Mouse (Mus musculus) thymus, postnatal 36 days (tissue): ENCODE data around the gene Dpy19l3.

Experiments
- DNase-seq, 2 experiments: peaks; one replicate each; pipeline ENCODE4 v3.0.0; 2022; ENCODE audit warnings: mixed read lengths in 2 of 2

The Dpy19l3 gene

DNA sequence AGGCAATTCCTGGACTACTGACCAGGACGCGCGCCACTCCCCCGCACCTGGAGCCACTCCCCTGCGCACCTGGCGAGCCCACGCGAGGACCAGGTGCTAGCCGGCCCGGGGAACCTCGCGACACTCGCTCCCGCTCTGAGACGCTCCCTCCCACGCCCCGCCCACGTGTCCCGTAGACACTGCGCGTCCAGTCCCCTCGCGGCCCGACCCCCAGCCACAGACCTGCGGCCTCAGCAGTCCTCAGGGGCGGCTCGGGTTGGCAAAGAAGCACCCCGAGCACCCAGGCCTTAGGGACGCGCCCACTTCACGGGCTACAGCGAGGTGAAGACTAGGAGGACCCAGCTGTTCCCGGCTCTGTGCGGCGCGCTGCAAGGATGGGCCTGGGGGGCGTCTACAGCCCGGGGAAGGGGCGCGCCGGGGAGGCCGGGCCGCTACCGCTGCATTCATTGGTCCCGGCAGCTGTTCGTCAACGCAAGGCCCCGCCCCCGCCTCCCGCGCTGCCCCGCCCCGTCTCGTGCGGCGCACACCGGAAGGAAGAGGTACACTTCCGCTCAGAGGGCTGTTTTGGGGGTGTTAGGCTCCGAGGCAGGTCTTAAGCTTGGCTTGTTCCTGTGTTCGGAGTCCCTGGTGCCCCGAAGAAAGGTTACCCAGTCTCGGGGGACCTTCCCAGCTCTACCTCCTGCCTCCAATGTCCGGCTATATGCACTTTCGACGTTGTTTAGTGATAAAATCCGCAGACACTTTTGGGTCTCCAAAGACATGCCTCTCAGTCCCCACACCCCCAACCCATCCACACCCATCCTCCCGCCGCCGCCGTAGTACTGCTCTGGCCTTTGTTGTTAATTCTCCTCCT is at the start of gene Dpy19l3:
Gene Dpy19l3 (minus strand): TSS at position 422 of the 853 bp plus-strand sequence.
- DNase-seq, result peak; percentile 95 to 97

DNA sequence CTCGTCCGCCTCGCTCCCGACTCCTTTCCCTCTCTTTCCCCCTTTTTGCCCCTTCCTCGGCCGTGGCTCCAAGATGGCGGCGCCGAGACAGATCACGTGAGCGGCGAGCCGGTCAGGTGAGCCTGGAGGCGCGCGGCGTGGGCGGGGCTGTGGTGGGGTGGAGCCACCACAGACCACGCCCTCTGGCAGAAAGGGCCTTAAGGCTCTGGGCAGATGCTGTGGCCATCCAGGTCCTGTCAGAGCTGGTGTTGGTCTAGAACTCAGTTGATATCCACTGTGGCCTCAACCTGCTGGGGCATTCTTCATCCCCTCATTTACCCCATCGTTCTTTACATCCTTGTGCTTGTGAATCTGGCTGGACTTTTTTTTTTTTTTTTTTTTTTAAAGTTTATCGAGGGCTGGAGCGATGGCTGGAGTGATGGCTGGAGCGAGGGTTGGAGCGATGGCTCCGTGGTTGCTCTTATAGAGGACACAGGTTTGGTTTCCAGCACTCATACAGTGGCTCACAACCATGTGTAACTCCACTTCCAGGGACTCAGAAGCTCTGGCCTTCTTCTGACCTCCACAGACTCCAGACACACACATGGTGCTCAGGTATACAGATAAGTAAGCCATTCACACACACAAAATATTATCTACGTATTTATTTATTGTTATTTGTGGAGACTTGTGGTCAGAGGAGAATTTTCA is 48.8 kb upstream of the Dpy19l3 start, which contains the start of gene Zfp507:
Gene Zfp507 (minus strand): TSS at position 98 of the 690 bp plus-strand sequence.
- DNase-seq, result peak; percentile 84 to 85

DNA sequence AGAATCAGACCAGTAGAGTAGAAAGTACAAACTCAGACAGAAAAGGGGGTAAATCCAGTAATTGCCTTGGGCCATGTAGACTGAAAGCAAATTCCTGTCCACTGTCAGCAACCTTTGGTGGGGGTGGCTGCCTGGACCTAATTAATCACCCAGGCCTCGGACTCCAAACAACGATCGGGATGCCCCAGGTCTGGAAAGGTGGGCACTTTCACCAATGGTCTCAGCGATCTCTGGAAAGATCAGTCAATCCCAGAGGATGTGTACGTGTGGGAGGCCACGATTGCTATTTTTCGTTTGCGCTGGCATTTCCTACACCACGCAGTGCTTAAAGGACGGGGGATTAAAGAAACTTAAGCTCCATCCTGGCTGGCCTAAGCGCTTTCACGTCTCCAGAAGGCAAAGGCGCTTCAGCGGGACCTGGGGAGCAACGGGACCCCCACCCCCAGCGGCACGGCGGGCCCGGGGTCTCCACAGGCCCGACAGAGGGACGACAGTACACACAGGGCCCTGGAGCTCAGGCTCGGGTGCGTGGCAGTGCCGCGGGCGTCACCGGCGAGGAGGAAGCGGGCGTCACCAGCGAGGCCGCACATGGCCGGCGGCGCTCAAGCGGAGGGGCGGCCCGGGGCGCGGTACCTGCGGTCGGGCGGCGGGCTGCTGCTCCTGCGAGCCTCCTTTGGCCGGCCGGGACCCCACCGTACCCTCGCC is 48.1 kb upstream of the Dpy19l3 start:
- DNase-seq, result no peak

DNA sequence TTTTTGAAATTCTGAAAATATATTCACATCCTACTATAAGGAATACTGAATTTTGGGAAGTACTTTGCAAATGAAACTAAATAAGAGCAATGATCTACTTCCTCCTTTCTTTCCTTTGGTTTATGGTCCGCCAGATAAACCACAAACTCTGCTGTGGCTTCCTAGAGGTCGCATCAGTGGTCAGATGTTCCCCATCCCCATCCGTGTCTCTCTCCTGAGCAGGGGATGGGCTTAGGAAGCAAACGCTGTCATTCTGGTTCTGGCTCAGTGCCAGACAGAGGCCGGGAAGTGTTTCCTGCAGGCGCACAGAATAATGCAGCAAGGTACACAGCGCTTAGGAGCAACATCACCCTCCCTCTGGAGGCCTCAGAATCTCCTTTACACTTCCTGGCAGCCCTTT is 41.9 kb upstream of the Dpy19l3 start:
- DNase-seq, result no peak

DNA sequence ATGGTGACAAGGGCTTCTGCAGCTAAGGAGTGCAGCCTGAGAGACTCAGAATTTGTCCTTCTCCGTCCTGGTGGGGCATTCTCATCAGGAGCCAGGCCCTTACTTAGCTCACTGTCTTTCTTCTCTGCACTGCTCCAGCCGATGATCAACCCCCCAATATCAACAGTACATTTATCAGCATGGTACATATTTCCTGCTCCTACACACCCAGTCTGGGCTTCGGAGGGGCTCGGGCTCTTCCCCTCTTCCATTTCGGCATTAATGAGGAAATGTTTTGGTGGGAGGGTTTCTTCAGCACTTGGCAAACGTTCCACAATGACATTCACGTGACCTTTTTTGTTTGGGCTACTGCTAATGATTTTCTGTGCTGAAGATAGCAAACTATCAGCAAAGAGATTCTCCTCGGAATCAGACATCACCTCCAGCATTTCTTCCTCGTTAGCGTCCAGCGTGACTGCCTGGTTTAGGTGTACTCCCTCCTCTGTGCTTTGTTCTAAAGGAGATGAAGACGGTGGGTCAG is 40.0 kb upstream of the Dpy19l3 start:
- no peak for DNase-seq

DNA sequence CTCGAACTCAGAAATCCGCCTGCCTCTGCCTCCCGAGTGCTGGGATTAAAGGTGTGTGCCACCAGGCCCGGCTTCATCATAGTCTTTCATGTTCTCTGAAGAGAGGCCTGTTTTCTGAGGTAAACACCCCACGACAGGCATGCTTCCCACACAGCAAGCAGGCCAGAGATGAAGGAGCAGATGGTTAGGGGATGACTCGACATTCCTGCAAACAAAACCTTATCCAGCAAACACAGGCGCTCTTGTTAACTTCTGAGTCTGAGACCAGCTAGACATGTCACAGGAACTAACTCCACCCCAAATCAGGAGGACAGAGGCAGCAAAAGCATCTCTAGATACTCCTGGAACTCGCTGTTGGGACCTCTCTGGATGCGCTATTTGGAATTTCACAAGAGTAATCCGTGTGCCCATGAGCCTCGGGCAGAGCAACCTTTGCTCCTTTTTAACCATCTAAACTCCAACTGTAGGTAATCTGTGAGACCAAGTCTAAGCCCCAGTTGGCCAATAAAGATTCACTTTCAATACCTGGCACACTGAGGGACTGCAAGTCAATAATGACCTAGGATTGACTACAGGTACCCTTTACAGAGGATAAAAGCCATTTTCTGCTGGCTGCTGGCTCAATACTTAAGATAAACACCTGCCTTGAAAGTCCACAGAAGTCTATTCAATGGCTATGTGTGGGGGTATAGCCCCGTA is 38.0 kb upstream of the Dpy19l3 start:
- no peak for DNase-seq

DNA sequence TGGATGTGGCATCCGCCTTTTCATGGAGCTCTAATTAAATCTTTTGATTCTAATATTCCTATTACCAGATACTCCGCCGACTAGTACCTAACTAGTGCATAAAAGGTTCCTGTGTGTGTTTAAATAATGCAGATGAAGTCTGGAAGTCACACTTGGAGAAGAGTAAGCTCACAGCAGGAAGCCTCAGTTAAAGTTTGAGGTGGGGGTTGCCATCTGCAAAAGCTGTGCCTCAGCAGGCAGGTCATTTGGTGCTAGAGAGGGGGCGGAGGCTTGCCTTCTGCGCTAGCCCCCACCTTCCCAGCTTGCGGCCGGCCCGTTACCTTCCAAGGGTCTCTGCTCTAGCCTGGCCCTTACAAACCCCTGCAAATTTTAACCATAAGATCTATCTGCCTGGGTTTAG is 36.7 kb upstream of the Dpy19l3 start:
- no peak for DNase-seq

DNA sequence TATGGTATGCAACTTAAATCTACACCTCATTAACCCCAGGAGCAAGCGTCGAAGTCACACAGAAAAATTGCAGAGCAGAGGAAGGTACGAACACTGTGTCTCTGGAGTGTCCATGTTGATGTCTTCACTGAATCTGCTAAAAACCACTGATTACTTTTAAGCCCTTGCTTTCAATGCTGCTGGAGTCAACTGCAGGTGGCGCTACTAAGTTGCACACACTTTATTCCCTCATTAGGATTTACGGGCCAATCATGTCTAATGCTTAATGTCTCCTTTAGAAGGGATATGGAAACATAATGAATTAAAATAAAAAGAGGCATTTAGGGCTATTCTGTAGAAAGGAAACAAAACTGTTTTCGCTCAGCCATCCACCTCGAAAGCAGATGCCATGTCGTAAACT is 35.9 kb upstream of the Dpy19l3 start:
- DNase-seq, result no peak

DNA sequence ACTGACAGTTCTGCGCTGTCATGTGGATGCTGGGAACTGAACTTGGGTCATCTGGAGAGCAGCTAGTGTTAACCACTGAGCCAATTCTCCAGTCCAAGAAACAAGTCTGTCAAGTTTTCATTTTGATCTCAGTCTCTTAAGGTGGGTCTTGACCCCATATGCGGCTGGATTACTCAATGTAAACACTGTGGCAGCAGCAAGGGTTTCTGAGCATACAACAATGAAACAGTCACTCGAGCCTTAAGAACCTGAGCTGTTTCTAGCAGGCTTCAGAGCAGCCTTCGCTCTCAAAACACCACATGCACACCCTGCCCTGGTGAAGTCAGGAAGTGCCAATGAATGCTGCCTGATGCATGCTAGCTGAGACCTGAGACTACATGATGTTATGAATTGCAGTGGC is 31.3 kb upstream of the Dpy19l3 start:
- no peak for DNase-seq

DNA sequence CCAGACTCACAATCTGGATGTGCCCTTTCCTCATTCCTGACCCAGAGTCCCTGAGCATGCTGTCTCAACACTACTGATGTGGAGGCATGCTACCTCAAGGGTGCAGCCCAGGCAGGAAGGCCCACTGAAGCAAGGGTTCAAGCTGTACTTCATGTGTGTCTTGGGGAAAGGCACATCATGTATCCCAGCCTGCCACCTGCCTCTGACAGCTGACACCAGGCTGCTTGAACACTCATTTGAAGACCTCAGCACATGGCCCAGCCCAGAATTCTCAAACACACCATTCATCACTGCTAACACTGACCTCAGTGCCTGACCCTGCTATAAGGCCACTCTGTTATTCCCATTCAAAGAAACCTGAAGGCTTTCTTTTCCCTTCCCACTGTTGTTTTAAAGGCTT is 28.0 kb upstream of the Dpy19l3 start:
- DNase-seq, result no peak

DNA sequence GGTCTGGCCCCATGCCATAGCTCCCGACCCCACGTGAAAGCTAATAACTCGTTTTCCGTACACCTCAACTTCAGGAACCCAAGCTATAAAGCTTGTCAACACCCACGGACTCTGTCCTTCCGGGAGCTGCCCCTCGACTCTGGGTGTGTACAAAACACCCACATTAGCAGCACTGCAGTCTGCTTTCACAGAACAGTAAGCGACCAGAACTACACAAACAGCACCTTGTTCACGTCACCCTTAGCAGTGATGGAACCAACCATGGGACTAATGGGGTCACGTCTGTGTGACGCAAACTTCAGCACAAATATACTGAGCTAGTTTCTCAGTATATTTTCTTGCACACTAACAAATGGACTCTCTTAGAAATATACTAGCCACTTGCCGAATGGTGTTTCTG is 19.9 kb upstream of the Dpy19l3 start:
- DNase-seq, result no peak

DNA sequence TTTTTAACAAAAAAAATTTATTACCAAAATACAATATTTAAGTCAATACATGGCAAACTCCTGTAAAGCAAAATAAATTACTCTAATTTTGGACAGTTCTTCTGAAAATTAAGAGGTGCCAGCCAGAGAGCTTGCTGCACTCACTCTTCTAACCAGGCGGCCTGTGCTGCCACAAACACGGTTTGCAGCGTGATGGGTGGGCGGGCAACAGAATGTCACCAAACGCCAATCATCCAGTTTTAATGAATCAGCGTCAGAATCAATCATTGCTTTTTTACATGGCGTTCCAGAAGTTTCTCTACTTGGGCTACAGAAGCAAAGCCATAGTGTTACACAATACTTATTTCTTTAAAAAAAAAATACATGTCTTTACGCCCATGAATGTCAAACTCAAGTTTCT is 18.1 kb upstream of the Dpy19l3 start:
- no peak for DNase-seq

DNA sequence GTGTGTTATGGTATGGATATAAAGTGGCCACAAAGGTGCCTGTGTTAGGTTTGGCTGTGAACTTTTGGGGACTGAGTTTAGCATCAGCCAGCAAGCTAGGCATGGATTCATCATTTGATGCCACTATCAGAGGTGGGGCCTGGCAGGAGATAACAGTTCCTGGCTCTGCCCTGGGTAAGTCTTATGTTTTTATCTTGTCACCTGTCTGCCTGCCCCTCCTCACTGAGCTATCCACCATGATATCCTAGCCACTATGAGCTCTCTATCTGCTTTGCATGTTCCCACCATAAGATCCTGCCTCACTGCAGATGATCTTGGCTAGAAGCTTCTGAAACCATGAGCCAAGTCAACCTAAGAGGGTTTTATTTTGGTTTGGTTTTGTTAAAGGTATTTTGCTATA is 16.9 kb upstream of the Dpy19l3 start:
- DNase-seq, result no peak

DNA sequence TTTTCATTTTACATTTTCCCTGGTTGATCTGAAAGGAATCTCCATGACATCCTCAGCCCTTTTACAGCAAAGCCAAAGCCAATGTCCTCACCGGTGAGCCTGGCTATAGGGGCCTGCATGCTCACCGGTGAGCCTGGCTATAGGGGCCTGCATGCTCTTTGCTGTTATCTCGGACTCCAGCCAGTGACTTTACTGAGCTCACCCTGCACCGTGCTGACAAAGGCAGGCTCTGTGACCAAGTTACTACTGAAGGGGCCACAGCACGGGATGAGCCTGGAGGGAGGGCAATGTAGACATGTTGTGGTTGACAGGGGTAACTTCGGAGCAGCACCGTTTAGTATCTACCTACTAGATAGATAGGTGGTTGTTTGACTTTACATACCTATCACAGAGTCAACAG is 15.9 kb upstream of the Dpy19l3 start:
- DNase-seq, result no peak

DNA sequence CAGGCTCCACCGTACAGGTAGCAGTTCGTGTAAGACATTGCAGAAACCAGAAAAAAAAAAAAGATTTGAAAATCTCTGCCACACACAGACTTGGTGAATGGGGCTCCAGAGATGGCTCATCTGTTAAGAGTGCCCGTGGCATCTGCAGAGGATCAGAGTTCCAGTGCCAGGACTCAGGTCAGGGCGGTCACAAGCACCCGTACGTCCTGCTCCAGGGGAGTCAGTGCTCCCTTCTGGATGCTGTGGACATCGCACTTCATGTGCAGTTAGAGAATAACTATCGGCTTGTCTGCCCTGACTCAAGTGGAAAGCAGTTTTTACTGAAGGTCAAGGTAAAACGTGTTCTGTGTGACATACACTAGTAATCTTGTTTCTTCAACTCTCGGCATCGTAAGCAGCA is 10.2 kb upstream of the Dpy19l3 start:
- DNase-seq, result no peak

DNA sequence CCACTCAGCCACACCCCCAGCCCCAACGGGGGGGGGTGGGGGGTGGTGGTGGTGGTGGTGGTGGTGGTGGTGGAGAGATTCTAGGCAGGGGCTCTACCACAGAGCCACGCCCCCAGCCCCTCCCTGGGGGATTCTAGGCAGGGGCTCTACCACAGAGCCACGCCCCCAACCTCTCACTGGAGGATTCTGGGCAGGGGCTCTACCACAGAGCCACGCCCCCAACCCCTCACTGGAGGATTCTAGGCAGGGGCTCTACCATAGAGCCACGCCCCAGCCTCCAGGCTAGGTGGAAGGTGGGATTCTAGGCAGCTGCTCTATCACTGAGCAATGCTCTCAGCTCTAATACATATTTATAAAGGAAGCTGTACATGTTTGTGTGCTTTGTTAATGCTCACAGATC is 7.5 kb upstream of the Dpy19l3 start:
- DNase-seq, result no peak

DNA sequence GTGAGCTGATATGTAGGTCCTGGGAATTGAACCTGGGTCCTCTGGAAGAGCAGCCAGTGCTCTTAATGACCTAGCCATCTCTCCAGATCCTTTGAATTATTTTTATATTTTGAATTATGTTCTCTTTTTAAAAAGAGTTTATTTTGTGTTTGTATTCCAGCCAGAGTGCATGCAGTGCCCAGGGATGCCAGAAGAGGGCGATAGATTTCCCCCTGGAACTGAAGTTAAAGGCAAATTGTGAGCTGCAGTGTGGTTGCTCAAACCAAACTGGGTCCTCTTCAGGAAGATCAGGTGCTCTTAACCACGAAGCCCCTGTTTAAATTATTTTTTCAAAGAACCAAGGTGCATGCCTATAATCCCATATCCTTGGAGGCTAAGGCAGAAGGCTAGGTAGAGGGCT is 5.3 kb upstream of the Dpy19l3 start:
- peak; percentile 25 to 35 for DNase-seq

DNA sequence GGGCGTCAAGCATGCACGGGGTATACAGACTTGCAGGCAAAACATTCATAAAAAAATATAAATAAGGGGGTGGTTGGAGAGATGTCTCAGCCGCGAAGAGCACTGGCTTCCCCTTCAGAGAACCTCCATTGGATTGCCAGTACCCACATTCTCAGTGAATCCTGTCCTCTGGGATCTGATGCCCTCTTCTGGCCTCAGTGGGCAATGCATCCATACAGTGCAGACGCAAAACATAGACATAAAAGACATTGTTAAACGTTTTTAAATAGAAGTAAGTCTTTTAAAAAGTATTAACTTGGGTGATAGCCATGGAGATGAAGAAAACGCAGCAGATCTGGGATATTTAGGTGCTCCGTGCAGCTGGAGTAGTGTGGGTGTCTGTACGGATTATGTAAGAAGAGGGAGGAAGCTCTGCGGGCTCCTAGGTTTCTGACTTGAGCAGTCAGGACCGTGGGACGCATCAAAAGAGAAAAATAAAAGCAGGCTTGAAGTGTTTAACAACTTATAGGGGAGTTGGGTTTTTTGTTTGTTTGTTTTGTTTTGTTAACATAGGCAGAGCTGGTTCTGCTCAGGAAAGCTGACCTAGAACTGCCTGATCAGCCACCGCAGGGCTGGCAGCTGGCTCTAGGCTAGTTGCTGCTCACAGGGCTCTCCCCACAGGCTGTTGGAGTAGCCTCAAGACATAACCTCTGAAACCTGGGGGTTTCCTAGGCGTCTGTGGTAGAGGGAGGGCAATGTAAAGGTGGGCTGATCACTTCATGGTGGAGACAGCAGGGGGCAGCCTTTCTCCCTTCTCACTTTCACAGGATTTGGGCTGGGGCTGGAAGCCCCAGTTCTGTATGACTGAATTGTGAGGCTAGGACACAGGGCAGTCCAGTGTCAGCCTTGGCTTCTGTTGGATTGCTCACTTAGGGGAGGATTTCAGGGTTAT is 2.5 kb upstream of the Dpy19l3 start:
- DNase-seq, result peak; percentile 23 to 39

DNA sequence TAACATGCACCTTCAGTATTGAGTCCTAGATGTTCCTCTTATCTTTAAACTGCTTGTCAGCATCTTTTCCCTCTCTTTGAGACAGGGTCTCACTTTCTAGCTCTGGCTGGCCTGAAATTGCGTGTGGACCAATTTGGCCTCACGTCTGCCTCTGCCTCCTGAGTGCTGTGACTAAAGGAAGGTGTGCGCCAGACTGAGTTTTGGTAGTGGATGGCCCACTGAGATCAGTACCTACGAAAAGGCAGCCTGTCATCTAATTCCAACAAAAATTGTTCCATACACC is 573 bp upstream of the Dpy19l3 start:
- DNase-seq, result no peak

DNA sequence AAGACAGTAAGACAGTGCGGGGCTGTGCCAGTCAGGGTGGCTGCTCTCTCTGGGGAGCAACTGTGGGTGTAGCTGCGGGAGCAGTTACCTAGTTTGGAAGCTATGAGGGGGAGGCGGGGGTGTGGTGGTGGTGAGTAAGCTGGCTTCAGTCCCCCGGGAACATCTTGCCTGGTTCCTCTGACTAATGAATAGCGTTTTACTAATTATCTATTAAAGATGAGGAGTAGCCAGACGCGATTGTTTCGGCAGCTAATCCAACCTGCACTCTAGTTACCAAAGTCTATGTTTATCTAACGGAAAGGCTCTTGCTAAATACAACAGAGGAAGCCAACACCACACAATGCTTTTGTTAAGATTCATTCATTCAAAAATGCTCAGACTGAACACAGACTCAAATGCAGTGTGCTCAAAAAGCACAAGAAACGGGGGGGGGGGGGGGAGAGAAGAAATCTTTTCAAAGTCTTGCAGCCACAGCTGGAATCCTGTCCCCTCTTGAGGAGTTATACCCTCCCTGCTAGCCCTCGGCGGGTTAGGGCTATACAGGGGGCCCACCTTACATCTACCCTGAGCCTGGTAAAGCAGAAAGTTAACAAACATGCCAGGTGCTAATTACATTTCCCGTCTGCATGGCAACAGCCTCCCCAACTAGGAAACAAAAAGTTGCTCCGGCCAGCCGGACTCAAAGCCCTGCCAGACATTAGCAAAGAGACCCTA is 778 bp downstream of the Dpy19l3 start:
- peak in 1 of 2 experiments; percentile 11 for DNase-seq

DNA sequence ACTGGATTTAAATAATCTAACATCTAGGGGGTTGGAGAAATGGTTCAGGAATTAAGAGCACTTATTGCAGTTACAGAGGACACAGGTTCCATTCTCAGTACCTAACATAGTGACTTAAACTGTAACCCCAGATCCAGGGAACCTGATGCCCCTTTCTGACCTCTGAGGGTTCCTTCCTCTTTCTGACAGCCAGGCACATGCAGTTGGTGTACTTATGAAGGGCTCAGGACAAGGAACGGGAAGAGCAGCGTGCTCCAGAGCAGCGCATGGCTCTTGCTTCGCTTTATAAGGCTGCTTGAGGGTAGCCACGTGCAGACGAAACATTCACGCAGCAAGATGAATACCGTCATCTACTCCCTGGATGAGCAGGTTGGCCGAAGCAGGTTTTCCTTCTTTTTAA is 3.4 kb downstream of the Dpy19l3 start:
- no peak for DNase-seq
